Mouse (Mus musculus) E14TG2a.4 (cell line): Measurements from ENCODE around the gene Ssr3.

Source experiments
- CTCF ChIP-seq: conservative IDR thresholded peaks from 2 replicates; pipeline ENCODE4 v1.5.1; 2014; ENCODE audit warnings: low read length
- NANOG ChIP-seq: IDR thresholded peaks from 2 replicates; pipeline ENCODE4 v1.6.1; 2014; ENCODE audit warnings: borderline replicate concordance, low read length, mixed read lengths

GRCm38 (mm10) chr3:65435101-65435571 is 42.7 kb upstream of the Ssr3 start:
- TF ChIP-seq NANOG: no peak
- TF ChIP-seq CTCF: no peak
